Mouse (Mus musculus): ENCODE data around the gene Acod1. TPM values are rescaled to one million over a fixed set of nuclear protein-coding genes. Genes with fewer than 3 reads are reported as not detected.

Gene Acod1
- polyA plus RNA-seq, 1 experiment from 2014 or later, result not detected

- Histone ChIP-seq H3K9me3 (ENCODE audit: control insufficient read depth, low read length) (no peaks in the 10 kb centered on the region), H3K36me3 (ENCODE audit: control insufficient read depth, insufficient read depth, low read length) (no peaks in the 10 kb centered on the region), H3K27ac (replicated peaks) (0 out of 2 replicates have a peak overlapping the region, but pooled peaks have one; percentile 10), H3K9ac (ENCODE audit: low read length) (no peak overlapping the region), H3K27me3 (ENCODE audit: control insufficient read depth, insufficient read depth, low read length) (no peaks in the 10 kb centered on the region), H3K4me1 (replicated peaks; ENCODE audit: control insufficient read depth, insufficient read depth) (no peaks in the 10 kb centered on the region), H3K4me3 (ENCODE audit: low read depth, low read length) (no peak overlapping the region), H3K4me2 (replicated peaks; ENCODE audit: low read depth) (no peak overlapping the region)
- TF ChIP-seq EP300 (optimal IDR thresholded peaks at IDR 0.05) (no peak), CTCF (IDR thresholded peaks at IDR 0.05; ENCODE audit: low read depth) (no peak)
- 44% methylated on average over 3 of the region's 3 CpGs for WGBS
- ATAC-seq (ENCODE audit: low FRiP score, low TSS enrichment) (no peak), DNase-seq (ENCODE audit: low spot score) (no peak)
Observed at GRCm38 (mm10) chr14:103101171-103101570, 54.4 kb downstream of the Acod1 start.

DNA sequence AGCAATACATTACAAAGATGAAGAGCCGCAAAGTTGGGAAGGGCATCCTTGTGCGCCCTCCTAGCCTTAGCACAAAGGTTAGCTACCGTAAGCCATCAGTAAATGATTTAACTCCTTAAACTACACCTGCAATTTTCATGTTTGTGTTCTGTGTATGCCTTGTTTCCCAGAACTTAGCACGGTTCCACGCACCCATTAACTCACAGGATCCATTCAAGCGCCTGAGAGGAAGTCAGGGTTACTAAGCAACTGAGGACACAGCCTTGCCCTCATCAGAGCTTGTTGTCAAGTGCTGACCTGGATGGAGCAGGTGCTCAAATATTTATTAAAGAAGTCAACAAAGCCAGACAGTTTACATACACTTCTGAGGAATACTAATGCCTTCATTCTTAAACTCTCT, 55.5 kb downstream of the Acod1 start:
- Histone ChIP-seq H3K27ac (replicated peaks) (peak overlapping the region; percentile 4; the same call in 1 of the 2 replicates), H3K4me2 (replicated peaks; ENCODE audit: low read depth) (no peak overlapping the region), H3K9ac (ENCODE audit: low read length) (no peak overlapping the region), H3K9me3 (ENCODE audit: control insufficient read depth, low read length) (no peaks in the 10 kb centered on the region), H3K4me3 (ENCODE audit: low read depth, low read length) (no peak overlapping the region), H3K36me3 (ENCODE audit: control insufficient read depth, insufficient read depth, low read length) (no peaks in the 10 kb centered on the region), H3K27me3 (ENCODE audit: control insufficient read depth, insufficient read depth, low read length) (no peaks in the 10 kb centered on the region), H3K4me1 (replicated peaks; ENCODE audit: control insufficient read depth, insufficient read depth) (no peaks in the 10 kb centered on the region)
- DNase-seq (ENCODE audit: low spot score), result no peak
- ATAC-seq (ENCODE audit: low FRiP score, low TSS enrichment), result no peak
- no peak for TF ChIP-seq EP300 (optimal IDR thresholded peaks at IDR 0.05)
- TF ChIP-seq CTCF (IDR thresholded peaks at IDR 0.05; ENCODE audit: low read depth), result no peak
- WGBS, result 33% methylated on average over 6 of the region's 6 CpGs

GRCm38 (mm10) chr14:103102731-103103335, 56.1 kb downstream of the Acod1 start:
- no peak overlapping the region for H3K9ac ChIP-seq (ENCODE audit: low read length)
- WGBS, result 33% methylated on average over 10 of the region's 10 CpGs
- no peaks in the 10 kb centered on the region for H3K4me1 ChIP-seq (replicated peaks; ENCODE audit: control insufficient read depth, insufficient read depth)
- DNase-seq (ENCODE audit: low spot score), result no peak
- no peaks in the 10 kb centered on the region for H3K9me3 ChIP-seq (ENCODE audit: control insufficient read depth, low read length)
- no peaks in the 10 kb centered on the region for H3K36me3 ChIP-seq (ENCODE audit: control insufficient read depth, insufficient read depth, low read length)
- no peak overlapping the region for H3K4me2 ChIP-seq (replicated peaks; ENCODE audit: low read depth)
- no peak for ATAC-seq (ENCODE audit: low FRiP score, low TSS enrichment)
- TF ChIP-seq EP300 (optimal IDR thresholded peaks at IDR 0.05), result no peak
- TF ChIP-seq CTCF (IDR thresholded peaks at IDR 0.05; ENCODE audit: low read depth), result no peak
- no peak overlapping the region for H3K4me3 ChIP-seq (ENCODE audit: low read depth, low read length)
- no peaks in the 10 kb centered on the region for H3K27me3 ChIP-seq (ENCODE audit: control insufficient read depth, insufficient read depth, low read length)
- H3K27ac ChIP-seq (replicated peaks), result 0 out of 2 replicates have a peak overlapping the region, but pooled peaks have one; percentile 4

Other genes starting within 250 kb of the Acod1 start
- 6.1 and 8.1 TPM in 2 replicates for gene Kctd12, start 64.3 kb upstream of the Acod1 start, polyA plus RNA-seq (2015; fragmentation: Nextera tagmentation; extraction: Ambion mirVana)
- gene Cln5, start 23.2 kb downstream of the Acod1 start, polyA plus RNA-seq (2015; fragmentation: Nextera tagmentation; extraction: Ambion mirVana), result 21.8 and 21.9 TPM in 2 replicates
- 16.2 and 16.9 TPM in 2 replicates for gene Fbxl3, start 52.6 kb downstream of the Acod1 start, polyA plus RNA-seq (2015; fragmentation: Nextera tagmentation; extraction: Ambion mirVana)